Mouse (Mus musculus): ENCODE measurements around the gene Gm10197. TPM values are rescaled to one million over a fixed set of nuclear protein-coding genes. Genes with fewer than 3 reads are reported as not detected.

The Gm10197 gene
- total RNA-seq, 2 experiments from 2014 or later = not detected

- no peak for DNase-seq
- intact Hi-C loops (cut with DNase I) = no loop called here
Observed at GRCm38 (mm10) chr19:53324866-53325265, 46.7 kb downstream of the Gm10197 start.

- intact Hi-C loops (cut with DNase I) = no loop called here
- DNase-seq = no peak
Observed at GRCm38 (mm10) chr19:53322438-53323048, 49.0 kb downstream of the Gm10197 start.

Other genes with a start within 250 kb of the Gm10197 start
- gene Add3, start 231.3 kb downstream of the Gm10197 start, total RNA-seq (2021) = 10 to 100 TPM; 79.2 to 83.7 TPM
- 10 to 100 TPM; 36.3 to 39.9 TPM for gene Mxi1, start 61.2 kb downstream of the Gm10197 start, total RNA-seq (2021)
- 10 to 100 TPM; 37.3 to 39.5 TPM for gene Smndc1, start 18.8 kb upstream of the Gm10197 start, total RNA-seq (2021)
- 10 to 100 TPM; 10.3 to 14.2 TPM for gene Dusp5, start 157.3 kb upstream of the Gm10197 start, total RNA-seq (2021)
- 100 to 1,000 TPM in 1 of 2 experiments, 10 to 100 TPM in 1; 81.9 to 104 TPM for gene Nutf2-ps1, start 217.3 kb upstream of the Gm10197 start, total RNA-seq (2021)
- gene Smc3, start 228.6 kb upstream of the Gm10197 start, total RNA-seq (2021) = 10 to 100 TPM; 26.3 to 29.6 TPM

Data from heart, postnatal 10 days (tissue).